Mouse (Mus musculus) retina, postnatal 7 days (tissue): ENCODE data around the gene Lgr4.

Experiments
- DNase-seq: peaks from one replicate; pipeline ENCODE4 v3.0.0-alpha.2; 2012; ENCODE audit warnings: low read depth, low spot score

Gene Lgr4

DNA sequence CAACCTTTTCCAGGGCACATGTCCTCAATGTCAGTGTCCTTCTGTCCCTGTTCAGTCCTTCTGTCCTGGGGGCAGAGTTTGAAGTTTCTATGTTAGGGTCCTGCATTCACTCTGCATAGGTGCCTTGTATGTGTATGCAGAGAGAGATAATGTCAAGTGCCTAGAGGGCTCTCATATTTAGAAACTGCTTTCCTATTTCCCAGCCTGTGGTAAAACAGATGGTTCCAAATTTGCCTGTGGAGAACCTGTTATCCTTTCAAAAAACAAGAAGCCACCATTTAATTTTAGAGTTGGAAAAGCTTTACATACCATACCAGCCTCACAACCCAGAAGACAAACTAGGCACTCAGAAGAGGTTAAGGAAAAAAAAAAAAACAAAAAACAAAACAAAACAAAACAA lies 32.1 kb downstream of the Lgr4 start:
- no peak for DNase-seq

DNA sequence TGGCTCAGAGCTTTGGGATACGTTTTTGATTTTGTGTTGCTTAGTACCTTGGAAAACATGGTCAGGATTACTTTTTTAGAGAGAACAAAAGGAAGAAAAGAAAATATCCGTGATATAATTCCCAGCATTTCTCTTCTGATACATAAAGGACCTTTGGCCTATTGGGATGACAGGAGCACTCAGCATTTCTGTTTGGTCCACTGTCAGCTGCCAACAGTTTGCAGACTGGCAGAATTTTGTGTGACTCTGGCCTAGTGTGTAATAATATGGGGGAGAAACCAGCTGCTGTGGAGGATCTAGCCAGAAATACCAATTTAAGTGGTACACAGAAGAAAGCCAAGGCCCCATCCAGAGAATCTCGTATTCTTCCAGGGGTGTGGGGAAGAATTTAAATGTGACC lies 32.9 kb downstream of the Lgr4 start:
- no peak for DNase-seq

DNA sequence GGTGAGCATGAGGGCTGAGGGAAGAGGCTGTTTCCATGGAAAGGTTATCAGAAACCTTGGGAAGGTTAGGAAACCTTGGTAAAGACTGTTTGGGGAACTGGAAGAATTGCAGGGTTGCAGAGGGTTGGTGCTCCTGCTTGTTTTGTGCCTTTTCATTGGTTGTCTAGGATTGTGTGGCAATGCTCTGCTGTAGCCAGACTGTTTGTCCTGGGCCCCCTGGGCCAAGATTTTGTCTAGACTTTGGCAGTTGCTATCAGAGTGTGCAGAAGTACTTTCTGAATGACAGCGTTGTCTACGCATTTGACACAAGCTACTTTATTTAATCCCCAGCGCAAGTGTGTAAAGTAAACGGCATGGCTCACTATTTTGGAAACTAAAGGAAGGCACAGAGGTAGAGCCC lies 33.6 kb downstream of the Lgr4 start:
- DNase-seq = no peak

DNA sequence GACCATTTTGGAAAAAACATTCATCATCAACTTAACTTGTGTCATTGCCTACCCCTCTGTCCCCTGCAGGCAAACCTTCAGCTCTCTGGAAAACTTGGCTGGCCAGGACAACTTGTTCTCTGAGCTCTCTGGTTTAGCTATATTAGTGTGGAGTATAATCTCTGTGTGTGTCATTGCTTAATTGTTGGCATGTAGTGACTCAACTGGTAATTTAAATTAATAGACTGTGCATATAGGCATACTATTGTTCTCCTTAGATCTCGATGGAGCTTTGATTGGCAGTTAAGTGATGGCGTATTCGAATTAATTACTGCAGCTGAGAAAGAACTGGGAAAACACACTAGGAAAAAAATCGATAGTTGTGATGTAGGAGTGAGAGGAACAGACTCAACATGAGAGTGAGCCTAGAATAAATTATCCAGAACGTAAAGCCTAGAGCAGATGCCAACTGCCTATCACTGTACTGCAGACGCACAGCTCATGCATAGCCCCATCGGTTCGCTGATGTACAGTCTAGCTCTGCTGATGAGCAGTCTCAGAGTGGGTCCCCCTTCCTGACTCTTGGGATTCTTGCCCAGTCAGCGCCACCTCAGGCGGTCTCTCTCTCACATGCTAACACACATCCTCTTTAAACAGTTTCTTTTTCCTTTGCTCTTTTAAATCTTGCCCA lies 35.7 kb downstream of the Lgr4 start:
- no peak for DNase-seq

DNA sequence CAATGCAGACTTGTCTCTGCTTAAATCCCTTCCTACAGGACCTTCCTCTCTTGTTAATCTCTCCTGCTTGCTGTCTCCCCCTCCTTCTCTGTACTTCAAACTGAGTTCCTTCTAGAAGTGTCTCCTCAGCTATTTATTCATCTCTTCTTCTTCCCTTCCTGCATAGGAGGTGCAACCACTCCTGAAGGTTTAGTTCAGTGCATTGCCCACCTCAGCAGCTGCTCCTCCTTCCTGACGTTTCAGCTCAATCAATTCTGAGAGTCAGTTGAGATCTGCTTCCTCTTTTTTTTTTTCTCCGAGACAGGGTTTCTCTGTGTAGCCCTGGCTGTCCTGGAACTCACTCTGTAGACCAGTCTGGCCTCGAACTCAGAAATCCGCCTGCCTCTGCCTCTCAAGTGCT lies 36.4 kb downstream of the Lgr4 start:
- DNase-seq = no peak

DNA sequence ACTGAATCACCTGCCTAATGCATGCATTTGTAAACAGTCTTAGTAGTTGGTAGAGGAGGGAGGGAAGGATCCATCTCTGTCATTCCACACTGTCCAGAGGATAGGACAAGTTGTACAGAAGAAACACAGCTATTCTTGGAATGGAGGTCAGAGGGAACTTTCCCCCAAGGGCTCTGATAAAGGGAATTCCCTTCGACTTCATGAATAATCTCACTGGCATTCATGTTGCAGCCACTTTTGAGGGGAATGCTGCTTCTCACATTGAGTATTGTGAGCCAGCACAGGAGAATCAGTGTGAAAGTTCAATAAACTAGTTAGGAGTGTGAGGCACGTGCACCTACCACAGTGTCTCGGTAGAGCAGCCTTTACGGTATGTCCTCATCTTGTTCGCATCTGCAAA lies 37.6 kb downstream of the Lgr4 start:
- no peak for DNase-seq

DNA sequence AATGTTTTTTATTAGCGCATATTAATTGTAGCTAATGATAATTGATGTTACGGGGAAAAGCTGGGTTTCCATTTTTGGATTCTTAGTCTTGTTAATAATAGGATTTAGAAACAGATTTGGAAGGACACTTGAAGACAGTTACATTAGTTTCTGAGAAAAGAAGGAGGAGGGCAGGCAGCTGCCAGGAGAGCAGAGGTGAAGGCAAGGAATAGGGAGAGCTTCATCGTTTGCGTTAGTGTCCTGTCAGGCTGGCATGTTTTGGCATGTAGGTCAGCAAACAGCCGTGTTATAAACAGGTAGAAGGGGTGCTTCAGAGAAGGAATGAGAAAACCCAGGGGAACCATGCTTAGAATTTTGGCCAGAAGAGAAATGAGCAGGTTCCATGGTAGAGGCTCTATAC lies 38.5 kb downstream of the Lgr4 start:
- no peak for DNase-seq

DNA sequence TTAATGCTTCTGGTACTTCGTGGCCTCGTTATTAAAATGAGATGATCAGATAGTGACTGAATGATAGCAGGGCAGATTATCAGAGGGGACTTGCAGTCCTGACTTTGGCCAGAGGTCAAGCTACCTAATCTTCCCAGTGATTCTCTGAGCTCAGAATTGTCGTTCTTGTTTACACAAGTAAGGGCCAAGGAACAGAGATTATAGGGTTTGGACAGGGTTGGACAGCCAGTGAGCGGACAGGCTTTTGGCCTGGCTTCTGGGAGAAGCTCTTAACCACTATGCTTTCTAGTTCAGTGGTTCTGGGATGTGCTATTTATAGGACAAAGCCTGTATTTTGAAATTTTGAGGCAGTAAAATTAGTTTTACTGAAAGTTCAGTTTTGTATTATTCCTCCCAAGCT lies 39.3 kb downstream of the Lgr4 start:
- DNase-seq = no peak

DNA sequence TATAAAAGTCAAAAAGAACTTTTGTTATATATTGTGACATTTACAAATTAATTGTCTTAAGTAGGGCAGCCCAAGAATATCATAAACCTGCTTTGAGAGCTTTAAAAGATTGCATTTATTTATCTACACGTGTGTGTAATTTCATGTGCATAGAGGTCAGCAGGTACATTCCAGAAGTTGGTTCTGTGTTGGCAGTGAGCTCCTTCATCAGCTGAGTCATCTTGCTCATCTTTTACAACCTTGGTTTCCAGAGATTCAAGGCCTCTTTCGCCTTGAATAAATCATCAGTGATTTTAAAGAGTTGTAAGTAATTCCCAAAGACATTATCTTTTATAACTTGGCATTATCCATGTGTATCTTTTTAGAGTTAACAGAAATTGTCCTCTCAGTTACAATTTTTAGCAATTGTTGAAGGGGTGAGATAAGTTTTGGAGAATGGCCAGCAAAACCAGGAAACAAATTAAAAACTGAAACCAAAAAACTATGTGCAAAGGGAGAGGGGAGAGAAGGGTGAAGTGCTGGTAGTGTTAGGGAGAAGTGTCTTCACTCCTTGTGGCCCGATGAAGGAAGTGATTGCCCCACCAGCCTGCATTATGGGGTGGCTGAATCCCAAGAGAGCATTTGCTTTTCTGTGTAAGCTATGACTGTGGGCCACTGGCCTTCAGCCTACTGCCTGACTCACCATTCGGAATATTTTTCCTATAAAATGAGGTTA lies 41.4 kb downstream of the Lgr4 start:
- DNase-seq = no peak

DNA sequence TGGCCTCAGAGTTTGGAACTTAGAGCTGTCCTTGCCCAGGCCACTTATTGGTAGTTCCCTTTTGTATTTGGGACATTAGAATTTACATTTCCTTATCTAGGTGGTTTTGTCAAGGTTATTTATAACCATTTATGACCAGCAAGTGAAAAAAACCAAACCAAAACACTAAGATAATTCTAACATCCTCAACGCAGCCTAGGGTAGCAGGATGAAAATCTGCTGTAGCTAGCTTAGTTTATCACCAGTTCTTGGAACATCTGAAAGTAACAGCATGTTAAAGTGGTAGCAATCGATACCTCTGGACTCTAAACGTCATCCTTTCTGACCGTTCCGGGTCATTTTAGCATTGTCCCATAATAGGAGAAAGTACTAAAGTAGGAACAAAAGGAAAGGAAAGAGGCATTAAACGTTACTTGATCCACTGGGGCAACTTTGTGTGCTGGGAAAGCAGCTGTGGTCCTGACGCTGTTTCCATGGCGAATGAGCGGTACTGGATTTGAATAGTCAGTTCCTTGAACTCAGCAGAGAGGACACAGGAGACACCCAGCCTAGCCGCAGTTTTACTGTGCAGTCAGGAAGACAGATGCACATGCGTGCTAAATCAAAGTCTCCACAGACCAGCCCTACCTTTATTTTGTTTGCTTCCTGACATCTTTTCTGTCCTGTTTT lies 42.1 kb downstream of the Lgr4 start:
- DNase-seq = no peak

DNA sequence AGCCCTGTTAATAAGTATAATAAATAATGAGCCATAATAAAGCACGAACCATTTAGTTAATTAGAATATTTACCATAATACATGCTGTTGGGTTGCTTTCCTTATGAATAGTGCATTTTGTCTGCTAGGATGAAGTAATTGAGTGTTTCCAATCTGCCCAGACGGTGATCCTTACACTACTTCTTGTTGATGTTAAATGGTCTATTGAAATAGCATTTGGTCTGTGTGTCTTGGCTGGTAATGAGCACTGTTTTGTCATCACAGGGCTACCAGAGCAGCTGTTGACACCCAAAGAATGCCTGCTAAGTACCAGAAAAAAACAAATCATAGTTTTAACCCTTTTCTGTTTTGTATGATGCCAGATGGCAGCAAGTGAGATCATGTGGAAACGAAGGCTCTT lies 42.8 kb downstream of the Lgr4 start:
- no peak for DNase-seq

DNA sequence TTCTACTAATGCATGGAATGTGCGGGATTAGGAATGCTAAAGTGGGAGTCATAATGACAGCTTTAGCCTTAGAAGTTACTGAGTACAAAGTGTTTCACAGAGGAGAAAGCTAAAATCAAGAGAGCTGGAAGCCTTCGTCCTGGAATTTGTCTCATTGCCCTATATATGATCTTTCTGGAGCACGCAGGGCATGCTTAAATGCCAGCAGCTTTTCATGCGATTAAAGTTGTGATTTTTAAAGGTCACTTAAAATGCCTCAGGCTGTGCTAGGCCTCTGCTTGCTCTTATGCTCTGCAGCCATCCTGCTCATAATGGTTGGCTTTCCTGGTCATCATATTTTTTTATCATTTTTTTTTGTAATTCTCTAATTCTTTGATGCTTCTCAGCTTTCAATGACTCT lies 43.7 kb downstream of the Lgr4 start:
- DNase-seq = no peak

DNA sequence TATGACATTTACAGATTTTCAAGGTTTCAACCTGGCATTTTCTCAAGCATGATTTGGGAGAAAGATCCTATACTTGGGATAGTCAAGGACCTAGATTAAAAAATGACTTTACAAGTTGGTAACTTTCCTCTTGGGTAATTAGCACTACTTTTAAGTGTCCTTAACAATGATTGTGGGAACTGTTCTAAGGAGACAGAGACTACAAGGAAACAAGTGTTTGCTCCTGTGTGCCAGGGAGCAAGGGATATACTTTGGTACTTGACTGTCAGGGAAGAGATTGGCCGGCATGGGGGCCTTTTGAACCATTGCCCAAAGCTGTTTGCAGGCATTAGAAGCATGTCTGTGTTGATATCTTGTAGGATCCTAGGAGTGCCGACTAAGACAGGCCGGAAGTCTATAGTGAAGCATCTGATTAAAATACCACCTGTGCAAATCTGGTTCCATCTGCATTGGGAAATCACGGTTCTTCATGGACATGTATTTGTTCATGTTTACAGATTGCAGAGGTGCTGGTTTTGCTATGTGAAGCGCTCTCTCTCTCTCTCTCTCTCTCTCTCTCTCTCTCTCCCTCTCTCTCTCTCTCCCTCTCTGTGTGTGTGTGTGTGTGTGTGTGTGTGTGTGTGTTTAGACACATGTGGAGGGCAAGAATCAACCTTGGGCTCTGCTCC lies 46.3 kb downstream of the Lgr4 start:
- DNase-seq = no peak

DNA sequence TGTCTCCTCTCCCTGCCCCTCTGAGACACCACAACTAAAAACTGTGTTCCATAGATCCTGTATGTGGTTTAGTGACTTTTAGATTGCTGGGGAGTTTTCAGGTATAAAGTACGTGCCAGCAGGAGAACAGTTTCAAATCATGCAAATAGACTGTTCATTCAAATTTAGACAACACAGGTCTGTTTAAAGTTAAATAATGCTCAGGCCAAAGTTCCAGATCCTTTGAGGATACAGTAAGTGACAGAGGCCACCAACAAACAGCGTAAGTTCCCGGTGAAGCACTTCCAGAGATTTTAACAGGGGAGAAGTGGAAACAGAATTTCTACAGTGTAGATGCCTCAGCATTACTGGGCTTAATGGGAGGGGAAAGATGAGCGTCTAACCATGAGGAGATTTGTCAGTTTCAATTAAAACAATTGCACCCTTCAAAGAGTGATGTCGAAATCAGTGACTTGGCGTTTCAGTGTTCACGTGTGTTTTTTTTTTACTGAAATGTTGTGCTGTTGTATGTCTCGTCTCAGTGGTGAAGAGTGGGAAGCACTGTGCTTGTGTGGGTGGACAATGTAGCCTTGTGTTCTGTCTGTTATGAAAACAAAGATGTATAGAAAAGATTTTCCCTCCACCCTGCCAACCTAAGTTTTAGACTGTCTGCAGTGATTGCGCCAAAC lies 48.4 kb downstream of the Lgr4 start:
- no peak for DNase-seq

DNA sequence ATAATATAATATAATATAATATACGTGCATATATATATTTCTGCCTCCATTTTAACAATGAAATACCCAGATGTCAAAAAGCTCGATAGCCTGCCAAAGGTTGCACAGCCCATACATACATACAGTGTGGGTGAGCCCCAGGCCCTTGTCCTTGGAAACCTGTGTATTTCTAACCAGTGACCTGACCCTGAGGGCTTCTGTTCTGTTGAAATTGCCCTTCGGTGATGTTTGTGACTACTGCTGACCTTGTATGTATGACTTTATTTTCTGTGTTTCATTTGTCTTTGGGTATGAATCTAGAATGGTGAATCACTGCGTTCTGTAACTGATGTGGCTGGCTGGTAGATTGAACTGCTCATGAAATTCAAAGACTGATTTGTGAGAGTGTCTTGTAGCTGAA lies 49.4 kb downstream of the Lgr4 start:
- no peak for DNase-seq

DNA sequence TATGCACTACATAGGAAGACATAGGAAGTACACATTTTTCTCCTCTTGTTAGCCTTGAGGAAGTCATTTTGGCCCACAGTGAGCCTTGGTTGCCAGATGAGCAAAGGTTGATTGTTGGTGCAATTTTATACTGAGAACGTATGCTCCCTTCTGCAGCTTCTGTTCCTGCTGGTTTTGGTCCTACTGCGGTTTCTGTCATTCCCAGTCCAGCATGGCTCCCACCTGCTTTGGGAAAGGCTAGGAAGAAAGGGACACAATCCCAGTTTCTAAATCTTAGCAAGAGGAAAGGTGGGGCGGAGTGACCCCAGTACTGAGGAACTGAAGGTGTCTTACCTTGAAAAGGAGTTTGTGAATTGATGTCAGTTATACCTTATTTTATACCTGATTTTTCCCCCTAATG lies 51.9 kb downstream of the Lgr4 start:
- DNase-seq = no peak

DNA sequence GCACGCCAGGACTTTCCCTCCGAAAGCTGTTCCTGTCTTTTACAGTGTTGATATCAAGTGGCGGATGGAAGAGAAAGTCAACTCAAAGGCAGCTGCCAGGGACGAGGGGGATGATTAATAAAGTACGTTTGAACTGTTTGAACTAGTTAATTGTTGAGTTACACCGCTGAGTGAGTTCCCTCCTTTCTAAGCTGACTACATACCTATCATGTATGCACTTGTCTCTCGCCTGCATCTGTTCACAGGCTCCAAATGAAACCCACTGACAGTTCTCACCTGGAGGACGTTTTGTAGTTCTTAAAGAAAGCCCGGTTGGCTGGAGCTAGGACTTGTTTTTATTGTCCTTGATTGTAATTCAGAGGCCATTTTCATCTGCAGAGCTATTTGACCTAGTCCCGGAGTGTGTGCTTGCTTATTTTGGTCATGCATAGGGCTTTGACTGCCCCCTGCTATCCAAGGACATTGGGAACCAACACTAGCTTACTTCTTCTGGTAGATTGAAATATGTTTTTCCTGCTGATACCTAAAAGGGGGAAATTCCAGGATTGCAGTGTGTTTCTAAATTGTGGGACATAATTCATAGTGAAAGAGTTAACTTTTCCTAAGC lies 52.6 kb downstream of the Lgr4 start:
- DNase-seq = no peak

DNA sequence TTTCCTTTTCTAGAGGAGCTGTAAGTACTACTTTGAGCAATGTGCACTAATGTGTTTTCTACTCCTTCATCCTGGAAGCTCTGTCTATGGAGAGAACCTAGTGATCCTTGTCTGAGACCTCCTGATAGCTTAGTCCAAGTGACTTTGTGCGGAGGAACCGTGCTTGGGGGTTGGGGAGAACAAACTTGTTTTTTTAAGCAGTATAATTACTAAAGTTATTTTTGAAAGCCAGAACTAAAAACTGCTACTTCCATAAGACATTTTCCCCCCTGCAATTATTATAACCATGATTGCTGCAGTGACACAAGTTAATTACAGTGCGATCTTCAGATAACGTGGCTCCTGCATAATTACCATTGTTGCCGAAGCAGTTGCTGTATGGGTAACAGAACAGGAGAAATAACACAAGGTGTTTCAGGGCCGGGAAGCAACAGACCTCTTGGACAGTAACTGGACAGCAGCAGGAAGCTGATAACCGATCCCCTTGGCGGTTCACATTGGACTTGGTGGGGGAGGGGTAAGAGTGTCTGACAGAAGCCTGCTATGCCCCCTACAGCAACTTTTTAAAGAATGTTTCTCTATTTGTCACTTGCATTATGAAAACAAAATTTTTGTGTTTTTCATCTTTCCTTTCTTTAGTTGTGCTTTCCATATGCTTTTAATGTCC lies 53.4 kb downstream of the Lgr4 start:
- DNase-seq = no peak

DNA sequence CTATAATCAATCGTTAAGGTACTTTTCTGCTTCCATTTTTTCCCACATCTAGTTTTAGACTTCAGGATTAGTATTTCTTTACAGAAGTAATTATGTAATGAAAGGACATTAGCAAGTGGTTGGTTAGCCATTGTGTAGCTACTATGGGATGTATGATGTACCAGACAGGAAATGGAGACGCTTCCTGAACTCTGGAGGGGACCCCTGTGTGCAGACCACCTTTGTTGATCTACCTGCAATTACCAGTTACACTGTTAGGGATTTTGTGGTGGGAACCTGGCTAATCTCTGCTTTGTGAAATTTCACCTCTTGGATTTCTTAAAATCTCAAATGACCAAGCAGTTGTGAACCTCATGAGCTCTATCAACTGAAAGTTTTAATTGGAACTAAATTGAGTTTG lies 54.9 kb downstream of the Lgr4 start:
- DNase-seq = no peak

DNA sequence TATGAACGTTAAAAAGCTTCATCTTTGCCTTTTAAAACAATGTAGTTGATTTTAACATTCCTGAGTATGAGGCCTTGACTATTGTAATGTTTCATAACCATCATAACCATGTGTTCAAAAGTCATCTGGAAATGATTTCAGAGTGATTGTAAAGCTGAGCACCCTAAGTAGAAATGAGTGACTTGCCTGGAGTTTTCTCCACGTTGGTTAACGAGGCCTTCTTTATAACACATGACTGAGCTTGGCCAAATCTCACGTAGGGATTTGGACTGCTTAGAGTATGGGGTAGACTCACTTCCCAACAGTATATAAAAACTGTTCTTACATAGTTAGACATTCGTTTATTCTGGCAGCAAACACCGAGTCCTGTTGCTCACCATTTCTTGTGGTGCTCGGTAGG lies 55.5 kb downstream of the Lgr4 start:
- DNase-seq = no peak

DNA sequence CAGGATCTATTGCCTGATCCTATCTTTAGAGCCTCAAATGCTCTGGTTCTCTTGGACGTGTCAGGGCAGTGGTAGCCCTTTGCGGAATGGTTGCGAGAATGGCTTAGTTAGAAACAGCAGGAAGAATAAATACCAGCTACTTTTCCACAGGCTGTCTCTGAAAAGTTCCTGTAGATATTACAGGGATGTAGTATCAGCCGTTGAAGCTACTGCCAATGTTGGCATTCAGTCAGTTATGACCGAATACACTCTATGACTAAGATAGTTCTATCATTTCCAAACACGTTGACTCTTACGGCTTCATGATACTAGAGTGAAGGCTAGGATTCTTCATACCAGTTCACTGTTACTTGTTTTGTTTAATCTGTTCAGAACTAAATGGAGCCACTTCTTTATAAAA lies 57.4 kb downstream of the Lgr4 start:
- no peak for DNase-seq
